Mouse (Mus musculus) kidney, adult 2 months (tissue): Measurements from ENCODE around the gene Hnrnpa2b1. TPM values are rescaled to one million over a fixed set of nuclear protein-coding genes. Genes with fewer than 3 reads are reported as not detected.

Experiments
- DNase-seq: peaks from one replicate; pipeline ENCODE4 v3.0.0; 2021
- H3K27ac ChIP-seq: fragments of 200-500 bp; 2 replicates; pipeline ENCODE4 v1.5.1; 2012; ENCODE audit warnings: low read depth, low read length, control low read depth, inconsistent platforms; ENCODE audit not compliant: insufficient read depth
- H3K27me3 ChIP-seq: fragments of 200-500 bp; replicated peaks from 2 replicates; pipeline ENCODE4 v1.6.1; 2012; ENCODE audit warnings: mild to moderate bottlenecking, moderate library complexity, low read length, inconsistent platforms; ENCODE audit not compliant: control insufficient read depth, insufficient read depth
- H3K36me3 ChIP-seq: fragments of 200-500 bp; 2 replicates; pipeline ENCODE4 v1.6.1; 2012; ENCODE audit warnings: mild to moderate bottlenecking, moderate library complexity, low read length, inconsistent platforms; ENCODE audit not compliant: control insufficient read depth, insufficient read depth
- H3K4me1 ChIP-seq: fragments of 200-500 bp; 2 replicates; pipeline ENCODE4 v1.6.1; 2011; ENCODE audit warnings: low read length; ENCODE audit not compliant: control insufficient read depth, insufficient read depth
- H3K4me3 ChIP-seq: fragments of 200-500 bp; 2 replicates; pipeline ENCODE4 v1.5.1; 2011; ENCODE audit warnings: mild to moderate bottlenecking, low read depth, low read length, control low read depth; ENCODE audit not compliant: insufficient read depth
- CTCF ChIP-seq: fragments of 200-500 bp; conservative IDR thresholded peaks from 2 replicates; pipeline ENCODE4 v1.5.1; 2011; ENCODE audit warnings: low read depth, mild to moderate bottlenecking, control low read depth, low read length, moderate library complexity, mixed read lengths; ENCODE audit not compliant: insufficient read depth, insufficient read length
- POLR2A ChIP-seq: fragments of 200-500 bp; IDR thresholded peaks from one replicate; pipeline ENCODE4 v1.6.1; 2011; ENCODE audit warnings: low read depth, low read length, control low read depth
- WGBS: fragments of 180-500 bp; shearing (Covaris S2); methylation state at CpG from one replicate; pipeline ENCODE4 v1.1.7; 2018; 5-methylcytosine and 5-hydroxymethylcytosine counted together
- polyA plus RNA-seq: library from polyadenylated mRNA; depleted of rRNA; stranded (reverse); fragments of >200 nt; gene quantifications from 2 replicates; pipeline ENCODE4 v1.2.3, GENCODE M21; 2012

Hnrnpa2b1 gene
- polyA plus RNA-seq, 1 experiment: 105 TPM

GRCm38 (mm10) chr6:51457283-51457682 lies 12.4 kb downstream of the Hnrnpa2b1 start:
- no peak for TF ChIP-seq CTCF
- Histone ChIP-seq H3K4me3 (no peak overlapping the region), H3K27me3 (no peaks in the 10 kb centered on the region), H3K27ac (no peak overlapping the region), H3K4me1 (no peaks in the 10 kb centered on the region), H3K36me3 (peaks cover 26% of the 10 kb centered on the region)
- no peak for DNase-seq
- 72% methylated on average over 3 of the region's 3 CpGs for WGBS

- WGBS: 57% methylated on average over 1 of the region's 1 CpGs
- Histone ChIP-seq H3K27ac (no peak overlapping the region), H3K36me3 (peaks cover 18% of the 10 kb centered on the region), H3K4me3 (no peak overlapping the region), H3K4me1 (no peaks in the 10 kb centered on the region), H3K27me3 (no peaks in the 10 kb centered on the region)
- TF ChIP-seq POLR2A: no peak
- no peak for TF ChIP-seq CTCF
- DNase-seq: no peak
Measured at GRCm38 (mm10) chr6:51456198-51456597, 13.5 kb downstream of the Hnrnpa2b1 start.

DNA sequence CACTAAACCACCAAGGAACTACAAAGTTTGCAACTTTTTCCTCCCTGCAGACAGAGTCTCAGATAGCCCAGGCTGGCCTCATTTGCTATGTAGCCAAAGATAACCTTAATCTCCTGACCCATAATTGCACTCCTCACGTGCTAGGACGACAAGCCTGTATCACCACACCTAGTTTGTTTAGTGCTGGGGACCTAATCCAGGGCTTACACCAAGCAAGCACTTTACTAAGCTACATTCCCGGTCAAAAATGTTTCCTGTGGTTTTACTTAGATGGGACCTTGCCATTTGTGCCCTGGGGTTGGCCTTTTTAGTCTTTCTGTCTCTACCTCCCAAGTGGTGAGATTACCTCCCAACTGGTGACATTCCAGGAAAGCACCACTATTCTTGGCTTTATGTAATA lies 14.7 kb downstream of the Hnrnpa2b1 start:
- Histone ChIP-seq H3K4me1 (no peaks in the 10 kb centered on the region), H3K27me3 (no peaks in the 10 kb centered on the region), H3K36me3 (peaks cover 12% of the 10 kb centered on the region), H3K27ac (no peak overlapping the region), H3K4me3 (no peak overlapping the region)
- TF ChIP-seq CTCF: no peak
- DNase-seq: no peak
- WGBS: 33% methylated on average over 3 of the region's 3 CpGs

- 27% methylated on average over 7 of the region's 7 CpGs for WGBS
- peak; percentile 31 for DNase-seq
- no peaks in the 10 kb centered on the region for H3K4me1 ChIP-seq
- H3K27me3 ChIP-seq: no peaks in the 10 kb centered on the region; the same call in 1 of the 2 replicates
- peaks cover 4% of the 10 kb centered on the region; the same call in 1 of the 2 replicates for H3K36me3 ChIP-seq
- no peak overlapping the region for H3K4me3 ChIP-seq
- no peak for TF ChIP-seq POLR2A
- no peak for TF ChIP-seq CTCF
- no peak overlapping the region for H3K27ac ChIP-seq
Measured at GRCm38 (mm10) chr6:51452927-51453503, 16.7 kb downstream of the Hnrnpa2b1 start.

GRCm38 (mm10) chr6:51442191-51442835 lies 27.4 kb downstream of the Hnrnpa2b1 start:
- WGBS: 76% methylated on average over 9 of the region's 9 CpGs
- no peak overlapping the region for H3K4me3 ChIP-seq
- no peaks in the 10 kb centered on the region for H3K27me3 ChIP-seq
- no peak overlapping the region for H3K27ac ChIP-seq
- H3K4me1 ChIP-seq: no peaks in the 10 kb centered on the region
- TF ChIP-seq POLR2A: no peak
- TF ChIP-seq CTCF: no peak
- DNase-seq: no peak
- no peaks in the 10 kb centered on the region for H3K36me3 ChIP-seq

GRCm38 (mm10) chr6:51438826-51439330 lies 30.8 kb downstream of the Hnrnpa2b1 start:
- WGBS: 93% methylated on average over 9 of the region's 9 CpGs
- no peak for DNase-seq
- no peaks in the 10 kb centered on the region for H3K27me3 ChIP-seq
- no peak overlapping the region for H3K4me3 ChIP-seq
- no peaks in the 10 kb centered on the region for H3K36me3 ChIP-seq
- no peak overlapping the region for H3K27ac ChIP-seq
- no peaks in the 10 kb centered on the region for H3K4me1 ChIP-seq
- TF ChIP-seq CTCF (no peak), POLR2A (no peak)

GRCm38 (mm10) chr6:51437665-51438064 lies 32.0 kb downstream of the Hnrnpa2b1 start:
- peak; percentile 37 for DNase-seq
- Histone ChIP-seq H3K27me3 (peaks cover 6% of the 10 kb centered on the region), H3K27ac (no peak overlapping the region), H3K4me1 (no peaks in the 10 kb centered on the region), H3K4me3 (no peak overlapping the region), H3K36me3 (no peaks in the 10 kb centered on the region)
- TF ChIP-seq CTCF (no peak), POLR2A (no peak)
- 64% methylated on average over 4 of the region's 4 CpGs for WGBS
